Mouse (Mus musculus): ENCODE data around the gene Rsph10b.

- TF ChIP-seq CTCF (IDR thresholded peaks at IDR 0.05; ENCODE audit: insufficient read depth, low read length), result no peak
- no peak for TF ChIP-seq POLR2A (IDR thresholded peaks at IDR 0.05; ENCODE audit: borderline replicate concordance, extremely low read depth, low read depth, low read length)
Measured at GRCm38 (mm10) chr5:144015845-144016244, 83.0 kb downstream of the Rsph10b start.

All from lung, adult 2 months (tissue).